Comparison of ENCODE assay signal across 8 mouse cellular contexts in the genomic region with DNA sequence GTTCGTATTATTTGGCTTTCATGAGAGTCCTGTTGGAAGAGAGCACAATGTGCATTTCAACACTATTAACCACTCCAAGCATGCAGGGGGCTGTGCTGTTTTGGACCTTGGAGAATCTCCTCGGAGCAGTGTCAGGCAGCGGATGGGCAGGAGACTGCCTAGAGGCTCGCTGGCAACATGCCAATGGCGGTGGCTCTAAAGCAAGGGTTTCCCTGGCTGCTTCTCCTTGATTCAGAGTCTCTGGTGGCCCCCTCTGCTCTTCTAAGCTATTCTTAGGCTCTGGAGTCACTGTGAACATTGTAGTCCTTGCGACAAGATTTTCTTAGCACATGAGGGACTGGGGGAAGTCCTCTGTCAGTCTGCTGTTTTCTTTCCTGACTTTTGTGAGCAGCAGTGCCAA. TPM values are rescaled to one million over a fixed set of nuclear protein-coding genes. Genes with fewer than 3 reads are reported as not detected.
A peak's percentile ranks its signal among the peaks of the same experiment; 100 is the strongest.
DNase-seq lines count a peak whose midpoint lies in the region; ATAC-seq and TF ChIP-seq lines count a peak whose summit lies in the region.

No protein-coding gene starts in this region.

- no peak overlapping the region for H3K4me2 ChIP-seq in intestine, postnatal 0 days (replicated peaks; ENCODE audit: low read depth)
- no peak overlapping the region for H3K4me2 ChIP-seq in midbrain, embryonic 16.5 days (ENCODE audit: low read length)

- H3K27ac ChIP-seq in cerebellum, adult 2 months (ENCODE audit: insufficient read depth, low read length): no peak overlapping the region
- H3K27ac ChIP-seq in intestine, postnatal 0 days (ENCODE audit: low read depth, low read length): peak overlapping the region; percentile 29; the same call in 1 of the 2 replicates
- H3K27ac ChIP-seq in midbrain, embryonic 16.5 days (ENCODE audit: low read length): 0 out of 2 replicates have a peak overlapping the region, but pooled peaks have one; percentile 9

- no peaks in the 10 kb centered on the region for H3K4me1 ChIP-seq in cerebellum, adult 2 months (ENCODE audit: control insufficient read depth, insufficient read depth, low read length)
- 0 out of 2 replicates have a peak, but pooled peaks cover 5% of the 10 kb centered on the region for H3K4me1 ChIP-seq in intestine, postnatal 0 days (replicated peaks; ENCODE audit: control insufficient read depth, insufficient read depth, low read length)
- peaks cover 10% of the 10 kb centered on the region for H3K4me1 ChIP-seq in midbrain, embryonic 16.5 days (ENCODE audit: control insufficient read depth, insufficient read depth, low read length)

- no peaks in the 10 kb centered on the region for H3K36me3 ChIP-seq in intestine, postnatal 0 days (ENCODE audit: control insufficient read depth, insufficient read depth)
- no peaks in the 10 kb centered on the region for H3K36me3 ChIP-seq in midbrain, embryonic 16.5 days (ENCODE audit: control insufficient read depth, insufficient read depth, low read length)

- no peak for TF ChIP-seq POLR2A in cerebellum, adult 2 months (IDR thresholded peaks at IDR 0.05; ENCODE audit: borderline replicate concordance, insufficient read depth, low read length)

- H3K9me3 ChIP-seq in intestine, postnatal 0 days (ENCODE audit: control insufficient read depth): no peaks in the 10 kb centered on the region
- H3K9me3 ChIP-seq in midbrain, embryonic 16.5 days (replicated peaks; ENCODE audit: control insufficient read depth, low read length, poor library complexity, severe bottlenecking): no peaks in the 10 kb centered on the region

- 30% methylated on average over 6 of the region's 6 CpGs for WGBS in cerebellum, adult 2 months
- WGBS in intestine, postnatal 0 days: 32% methylated on average over 6 of the region's 6 CpGs
- 39% methylated on average over 6 of the region's 6 CpGs for WGBS in midbrain, embryonic 16.5 days

- H3K4me3 ChIP-seq in cerebellum, adult 2 months (replicated peaks; ENCODE audit: insufficient read depth, low read depth, low read length): no peak overlapping the region
- no peak overlapping the region for H3K4me3 ChIP-seq in intestine, postnatal 0 days (ENCODE audit: low read depth, low read length)
- H3K4me3 ChIP-seq in midbrain, embryonic 16.5 days (ENCODE audit: low read depth, low read length): no peak overlapping the region

- no peak overlapping the region for H3K9ac ChIP-seq in intestine, postnatal 0 days (ENCODE audit: low read depth, low read length)
- no peak overlapping the region for H3K9ac ChIP-seq in midbrain, embryonic 16.5 days (ENCODE audit: low read depth, low read length)

- no peak for TF ChIP-seq CTCF in cerebellum, adult 2 months (IDR thresholded peaks at IDR 0.05; ENCODE audit: borderline replicate concordance, insufficient read depth, low read depth, low read length)
- no peak for TF ChIP-seq CTCF in intestine, postnatal 0 days (IDR thresholded peaks at IDR 0.05; ENCODE audit: low read depth)

- ATAC-seq in intestine, postnatal 0 days: no peak; the same call in 1 of the 2 replicates
- ATAC-seq in midbrain, embryonic 16.5 days: peak; percentile 25; the same call in 1 of the 2 replicates

- DNase-seq in cerebellum, postnatal 14 days: peak; percentile 50 to 73
- no peak for DNase-seq in cerebellum, adult 2 months
- peak; percentile 54 for DNase-seq in right cerebral cortex, postnatal 4 days
- no peak for DNase-seq in right cerebral cortex, adult 18-20 months
- no peak for DNase-seq in spleen, postnatal 36 days (ENCODE audit: low spot score in 2 of 2)
- no peak for DNase-seq in cerebellum, adult 11 months

- no peaks in the 10 kb centered on the region for H3K27me3 ChIP-seq in cerebellum, adult 2 months (ENCODE audit: control insufficient read depth, insufficient read depth, low read length)
- H3K27me3 ChIP-seq in intestine, postnatal 0 days (replicated peaks; ENCODE audit: control insufficient read depth, insufficient read depth, low read length): no peaks in the 10 kb centered on the region
- no peaks in the 10 kb centered on the region for H3K27me3 ChIP-seq in midbrain, embryonic 16.5 days (ENCODE audit: control insufficient read depth, insufficient read depth, low read depth, low read length)

RNA-seq across cellular contexts. Expression of a gene that starts 33.5 kb away (rescaled TPM):
- 2.6 and 2.7 TPM in 2 replicates for polyA plus RNA-seq in cerebellum, adult 2 months (2012; rRNA removed)
- 2.6 and 5.6 TPM in 2 replicates for polyA plus RNA-seq in intestine, postnatal 0 days (2015; fragmentation: Nextera tagmentation; extraction: Ambion mirVana)
- polyA plus RNA-seq in midbrain, embryonic 16.5 days (2015; fragmentation: Nextera tagmentation; extraction: Ambion mirVana): 29.6 and 34.9 TPM in 2 replicates

Comparison
In these comparisons a context has a peak if more than half of its experiments do, and no peak if none do; other contexts are left out.
1. DNase-seq: peak in cerebellum, postnatal 14 days (2 of 2) and right cerebral cortex, postnatal 4 days (single experiment); none in cerebellum, adult 2 months (0 of 2), right cerebral cortex, adult 18-20 months (single experiment), spleen, postnatal 36 days (0 of 2) and cerebellum, adult 11 months (single experiment).